Comparison of ENCODE assay signal across 19 mouse cellular contexts in genomic region chr14:29498546-29499290, GRCm38 (mm10).
DNase-seq lines count a peak whose midpoint lies in the region; ATAC-seq and TF ChIP-seq lines count a peak whose summit lies in the region.
"Had no signal": no experiment of that assay in that cellular context is flagged by ENCODE, and none has a peak within 500 bp of the region (broad histone marks: within the 10 kb centered on the region; RNA-seq: fewer than 3 reads in every experiment).

No protein-coding gene starts in this region.

- 56% methylated on average over 8 of the region's 8 CpGs for WGBS in hindbrain, postnatal 0 days
- WGBS in hindbrain, embryonic 14.5 days = 73% methylated on average over 8 of the region's 8 CpGs
- 65% methylated on average over 8 of the region's 8 CpGs for WGBS in midbrain, embryonic 16.5 days
- WGBS in midbrain, embryonic 13.5 days = 80% methylated on average over 8 of the region's 8 CpGs

- H3K4me3 ChIP-seq in hindbrain, postnatal 0 days (ENCODE audit: low read length) = no peak overlapping the region
- H3K4me3 ChIP-seq in hindbrain, embryonic 14.5 days (replicated peaks; ENCODE audit: low read length) = no peak overlapping the region
- no peak overlapping the region for H3K4me3 ChIP-seq in midbrain, embryonic 16.5 days (ENCODE audit: low read depth, low read length)
- no peak overlapping the region for H3K4me3 ChIP-seq in midbrain, embryonic 13.5 days (replicated peaks)
- H3K4me3 ChIP-seq: forebrain, embryonic 10.5 days; heart, adult 2 months; liver, embryonic 15.5 days; midbrain, embryonic 10.5 days had no signal

- peak; percentile 59 to 84 for DNase-seq in cerebellum, postnatal 14 days
- DNase-seq in cerebellum, adult 11-12 months = no peak
- DNase-seq in hindbrain, postnatal 0 days (ENCODE audit: low spot score) = peak; percentile 9
- no peak for DNase-seq in hindbrain, embryonic 14.5 days (ENCODE audit: low spot score)
- DNase-seq in embryo, embryonic 11 days = no peak
- DNase-seq: adrenal gland, adult 8-10 months; cerebellum, adult 8-10 months; gastrocnemius, postnatal 10 days; heart, postnatal 4 days; kidney, postnatal 14 days; lung, postnatal 36 days; right cerebral cortex, postnatal 14 days; thymus, postnatal 25 days had no signal

- ATAC-seq in hindbrain, postnatal 0 days = no peak
- no peak for ATAC-seq in hindbrain, embryonic 14.5 days (ENCODE audit: low FRiP score)
- ATAC-seq in midbrain, embryonic 16.5 days = no peak
- ATAC-seq in midbrain, embryonic 13.5 days = no peak

- no peaks in the 10 kb centered on the region for H3K9me3 ChIP-seq in hindbrain, postnatal 0 days (ENCODE audit: low read length)
- H3K9me3 ChIP-seq in hindbrain, embryonic 14.5 days (ENCODE audit: control insufficient read depth, low read length) = no peaks in the 10 kb centered on the region
- no peaks in the 10 kb centered on the region for H3K9me3 ChIP-seq in midbrain, embryonic 16.5 days (replicated peaks; ENCODE audit: control insufficient read depth, low read length, poor library complexity, severe bottlenecking)
- H3K9me3 ChIP-seq in midbrain, embryonic 13.5 days = no peaks in the 10 kb centered on the region
- H3K9me3 ChIP-seq: forebrain, embryonic 10.5 days; liver, embryonic 15.5 days; midbrain, embryonic 10.5 days had no signal

- no peaks in the 10 kb centered on the region for H3K36me3 ChIP-seq in hindbrain, postnatal 0 days (ENCODE audit: insufficient read depth, low read length)
- no peaks in the 10 kb centered on the region for H3K36me3 ChIP-seq in hindbrain, embryonic 14.5 days (replicated peaks; ENCODE audit: control insufficient read depth, insufficient read depth)
- no peaks in the 10 kb centered on the region for H3K36me3 ChIP-seq in midbrain, embryonic 16.5 days (ENCODE audit: control insufficient read depth, insufficient read depth, low read length)
- H3K36me3 ChIP-seq in midbrain, embryonic 13.5 days = no peaks in the 10 kb centered on the region
- H3K36me3 ChIP-seq: forebrain, embryonic 10.5 days; liver, embryonic 15.5 days; midbrain, embryonic 10.5 days had no signal

- TF ChIP-seq CTCF in hindbrain, postnatal 0 days (IDR thresholded peaks at IDR 0.05; ENCODE audit: low read depth) = no peak

- H3K4me2 ChIP-seq in hindbrain, postnatal 0 days (ENCODE audit: low read depth, low read length) = no peak overlapping the region
- H3K4me2 ChIP-seq in hindbrain, embryonic 14.5 days (replicated peaks) = no peak overlapping the region
- H3K4me2 ChIP-seq in midbrain, embryonic 16.5 days (ENCODE audit: low read length) = no peak overlapping the region
- H3K4me2 ChIP-seq in midbrain, embryonic 13.5 days (replicated peaks) = no peak overlapping the region
- H3K4me2 ChIP-seq: liver, embryonic 15.5 days had no signal

- no peaks in the 10 kb centered on the region for H3K4me1 ChIP-seq in hindbrain, postnatal 0 days (ENCODE audit: insufficient read depth, low read length)
- no peaks in the 10 kb centered on the region for H3K4me1 ChIP-seq in hindbrain, embryonic 14.5 days (replicated peaks; ENCODE audit: control insufficient read depth, insufficient read depth, low read length)
- no peaks in the 10 kb centered on the region for H3K4me1 ChIP-seq in midbrain, embryonic 16.5 days (ENCODE audit: control insufficient read depth, insufficient read depth, low read length)
- H3K4me1 ChIP-seq in midbrain, embryonic 13.5 days (replicated peaks) = peaks cover 7% of the 10 kb centered on the region; the same call in 1 of the 2 replicates
- H3K4me1 ChIP-seq: liver, embryonic 15.5 days had no signal

- no peak overlapping the region for H3K9ac ChIP-seq in hindbrain, postnatal 0 days (replicated peaks; ENCODE audit: low read length)
- H3K9ac ChIP-seq in hindbrain, embryonic 14.5 days = no peak overlapping the region
- 0 out of 2 replicates have a peak overlapping the region, but pooled peaks have one; percentile 30 for H3K9ac ChIP-seq in midbrain, embryonic 16.5 days (ENCODE audit: low read depth, low read length)
- no peak overlapping the region for H3K9ac ChIP-seq in midbrain, embryonic 13.5 days (replicated peaks)
- H3K9ac ChIP-seq: liver, embryonic 15.5 days had no signal

- H3K27ac ChIP-seq in hindbrain, postnatal 0 days = no peak overlapping the region
- H3K27ac ChIP-seq in hindbrain, embryonic 14.5 days = no peak overlapping the region
- no peak overlapping the region for H3K27ac ChIP-seq in midbrain, embryonic 16.5 days (ENCODE audit: low read length)
- H3K27ac ChIP-seq in midbrain, embryonic 13.5 days = no peak overlapping the region
- H3K27ac ChIP-seq: forebrain, embryonic 10.5 days; heart, adult 2 months; liver, embryonic 15.5 days; midbrain, embryonic 10.5 days had no signal

- H3K27me3 ChIP-seq in hindbrain, postnatal 0 days (ENCODE audit: insufficient read depth, low read length) = no peaks in the 10 kb centered on the region
- H3K27me3 ChIP-seq in hindbrain, embryonic 14.5 days (ENCODE audit: control insufficient read depth, insufficient read depth, low read length) = no peaks in the 10 kb centered on the region
- no peaks in the 10 kb centered on the region for H3K27me3 ChIP-seq in midbrain, embryonic 16.5 days (ENCODE audit: control insufficient read depth, insufficient read depth, low read depth, low read length)
- H3K27me3 ChIP-seq in midbrain, embryonic 13.5 days = no peaks in the 10 kb centered on the region
- H3K27me3 ChIP-seq: liver, embryonic 15.5 days had no signal

Comparison
In these comparisons a context has a peak if more than half of its experiments do, and no peak if none do; other contexts are left out.
1. DNase-seq: peak in cerebellum, postnatal 14 days (2 of 2) and hindbrain, postnatal 0 days (single experiment); none in cerebellum, adult 11-12 months (single experiment), hindbrain, embryonic 14.5 days (single experiment) and embryo, embryonic 11 days (single experiment).